Mouse (Mus musculus): ENCODE data around the gene Zswim9. TPM values are rescaled to one million over a fixed set of nuclear protein-coding genes. Genes with fewer than 3 reads are reported as not detected.

Zswim9 gene
- polyA plus RNA-seq, 2 experiments: 1.8 to 2.4 TPM

DNA sequence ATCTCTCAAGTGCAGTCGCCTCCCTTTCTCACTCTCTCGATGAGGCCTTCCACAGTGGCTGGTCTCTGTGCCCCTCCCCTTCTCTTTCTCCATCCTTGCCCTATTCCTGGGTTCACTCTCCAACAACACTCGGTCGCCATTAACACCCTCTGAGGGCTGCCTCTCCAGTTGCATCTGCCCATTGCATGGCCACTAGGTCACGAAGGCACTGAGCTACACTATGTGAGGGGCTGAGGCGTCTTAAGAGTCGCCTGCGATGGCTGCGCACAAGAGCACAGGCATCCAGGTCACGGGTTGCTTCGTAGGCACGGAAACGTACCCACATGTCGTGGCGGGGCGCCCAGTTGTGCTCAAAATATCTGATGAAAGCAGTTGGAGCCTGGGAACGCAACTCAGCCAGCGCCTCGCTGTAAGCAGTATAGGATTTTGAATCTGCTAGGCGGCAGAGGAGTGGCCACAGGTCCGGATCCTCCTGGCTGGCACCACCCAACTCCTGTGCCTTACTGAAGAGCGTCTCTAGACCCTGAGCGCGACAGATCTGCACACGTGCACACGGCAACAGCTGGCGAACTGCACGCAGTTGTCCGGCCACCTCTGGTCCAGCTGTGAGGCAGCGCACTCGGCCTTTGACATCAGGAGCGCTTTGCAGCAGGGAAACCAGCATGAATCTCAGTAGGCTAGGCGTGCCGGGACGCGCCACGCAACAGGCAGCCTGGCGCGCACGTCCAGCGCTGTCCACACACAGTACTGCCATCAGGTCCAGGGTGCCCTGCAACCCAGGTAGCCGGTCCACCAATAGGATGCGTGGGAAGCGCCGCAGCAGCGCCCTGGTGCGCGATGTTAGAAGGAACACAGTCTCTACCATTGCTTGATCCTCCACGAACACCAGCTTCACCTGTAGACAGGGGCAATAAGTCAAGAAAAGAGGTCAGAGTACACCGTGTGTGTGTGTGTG is 17.5 kb downstream of the Zswim9 start:
- no peak for ATAC-seq (ENCODE audit: insufficient read depth)
- no peak overlapping the region for H3K4me3 ChIP-seq (ENCODE audit: insufficient read depth in 1 of 2, low read depth in 2 of 2, low read length in 2 of 2)
- DNase-seq (ENCODE audit: low read depth in 3 of 3, low spot score in 3 of 3): no peak
- no peak overlapping the region for H3K4me2 ChIP-seq (ENCODE audit: low read depth)
- no peak for TF ChIP-seq CTCF (IDR thresholded peaks at IDR 0.05; ENCODE audit: low read depth)
- no peak for TF ChIP-seq EP300 (IDR thresholded peaks at IDR 0.05; ENCODE audit: low read depth)
- no peak overlapping the region for H3K27ac ChIP-seq
- H3K36me3 ChIP-seq (replicated peaks; ENCODE audit: control insufficient read depth, insufficient read depth, low read depth): no peaks in the 10 kb centered on the region
- H3K9ac ChIP-seq (replicated peaks): no peak overlapping the region
- no peaks in the 10 kb centered on the region for H3K4me1 ChIP-seq (replicated peaks; ENCODE audit: control insufficient read depth in 2 of 2, insufficient read depth in 2 of 2, low read length in 1 of 2)
- WGBS (ENCODE audit: insufficient replicate concordance): 44% methylated on average over 50 of the region's 50 CpGs
- no peaks in the 10 kb centered on the region for H3K27me3 ChIP-seq (ENCODE audit: control insufficient read depth, insufficient read depth, low read length)
- H3K9me3 ChIP-seq (ENCODE audit: control insufficient read depth, low read length): no peaks in the 10 kb centered on the region

DNA sequence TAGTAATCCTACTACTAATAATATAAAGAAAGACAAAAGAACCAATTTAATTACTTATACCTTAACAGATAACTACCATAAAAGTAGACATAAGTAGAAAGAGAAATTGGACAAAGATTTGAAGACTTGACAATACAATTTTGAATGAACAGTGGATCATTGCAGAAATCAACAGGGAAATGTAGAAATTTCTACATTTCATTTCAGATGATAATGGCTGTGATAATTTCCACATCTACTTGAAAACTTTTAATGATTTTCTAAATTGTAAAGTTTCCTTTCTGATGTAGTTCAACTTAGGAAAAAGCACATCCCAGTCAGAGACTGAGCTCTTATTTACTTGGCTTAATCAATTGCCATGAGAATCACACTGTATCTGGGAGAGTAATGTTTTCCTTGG is 65.8 kb downstream of the Zswim9 start, which contains the start of gene Vmn1r89:
Gene Vmn1r89 (plus strand): TSS at position 301 of the 400 bp plus-strand sequence.
- H3K4me3 ChIP-seq (ENCODE audit: insufficient read depth in 1 of 2, low read depth in 2 of 2, low read length in 2 of 2): no peak within 1 kb of the TSS
- ATAC-seq (ENCODE audit: insufficient read depth) (no peak), DNase-seq (ENCODE audit: low read depth in 3 of 3, low spot score in 3 of 3) (no peak)
- no peaks in the 10 kb centered on the region for H3K4me1 ChIP-seq (replicated peaks; ENCODE audit: control insufficient read depth in 2 of 2, insufficient read depth in 2 of 2, low read length in 1 of 2)
- H3K4me2 ChIP-seq (ENCODE audit: low read depth): no peak within 1 kb of the TSS
- TF ChIP-seq EP300 (IDR thresholded peaks at IDR 0.05; ENCODE audit: low read depth): no peak
- no peak for TF ChIP-seq CTCF (IDR thresholded peaks at IDR 0.05; ENCODE audit: low read depth)
- no peak within 1 kb of the TSS for H3K9ac ChIP-seq (replicated peaks)
- H3K27ac ChIP-seq: no peak within 1 kb of the TSS
- no peaks in the 10 kb centered on the region for H3K27me3 ChIP-seq (ENCODE audit: control insufficient read depth, insufficient read depth, low read length)
- no peaks in the 10 kb centered on the region for H3K9me3 ChIP-seq (ENCODE audit: control insufficient read depth, low read length)
- H3K36me3 ChIP-seq (replicated peaks; ENCODE audit: control insufficient read depth, insufficient read depth, low read depth): no peaks in the 10 kb centered on the region

Other genes with a start within 250 kb of the Zswim9 start
- 42.5 and 92.3 TPM in 2 replicates for gene Chmp2a, start 243.9 kb downstream of the Zswim9 start, polyA plus RNA-seq (2012; rRNA removed)
- 133 and 136 TPM in 2 replicates for gene Chmp2a, start 243.9 kb downstream of the Zswim9 start, polyA plus RNA-seq (2014; fragmentation: Nextera tagmentation; extraction: Ambion mirVana)
- gene Ube2m, start 240.4 kb downstream of the Zswim9 start, polyA plus RNA-seq (2012; rRNA removed): 89.9 and 100 TPM in 2 replicates
- 80.7 and 92.2 TPM in 2 replicates for gene Ube2m, start 240.4 kb downstream of the Zswim9 start, polyA plus RNA-seq (2014; fragmentation: Nextera tagmentation; extraction: Ambion mirVana)
- 0.54 and 0.80 TPM in 2 replicates for gene Mzf1, start 224.0 kb downstream of the Zswim9 start, polyA plus RNA-seq (2012; rRNA removed)
- 0.14 and 0.27 TPM in 2 replicates for gene Mzf1, start 224.0 kb downstream of the Zswim9 start, polyA plus RNA-seq (2014; fragmentation: Nextera tagmentation; extraction: Ambion mirVana)
- not detected in 2 replicates for gene Vmn1r85, start 183.5 kb downstream of the Zswim9 start, polyA plus RNA-seq (2012; rRNA removed)
- gene Vmn1r85, start 183.5 kb downstream of the Zswim9 start, polyA plus RNA-seq (2014; fragmentation: Nextera tagmentation; extraction: Ambion mirVana): not detected in 2 replicates
- gene Vmn1r86, start 158.8 kb downstream of the Zswim9 start, polyA plus RNA-seq (2012; rRNA removed): not detected in 2 replicates
- not detected in 2 replicates for gene Vmn1r86, start 158.8 kb downstream of the Zswim9 start, polyA plus RNA-seq (2014; fragmentation: Nextera tagmentation; extraction: Ambion mirVana)
- gene Vmn1r87, start 138.6 kb downstream of the Zswim9 start, polyA plus RNA-seq (2012; rRNA removed): not detected in 2 replicates
- not detected in 2 replicates for gene Vmn1r87, start 138.6 kb downstream of the Zswim9 start, polyA plus RNA-seq (2014; fragmentation: Nextera tagmentation; extraction: Ambion mirVana)
- gene Vmn1r88, start 119.2 kb downstream of the Zswim9 start, polyA plus RNA-seq (2012; rRNA removed): not detected in 2 replicates
- 0.03 TPM in 1 of 2 replicates, not detected in the other for gene Vmn1r88, start 119.2 kb downstream of the Zswim9 start, polyA plus RNA-seq (2014; fragmentation: Nextera tagmentation; extraction: Ambion mirVana)
- not detected in 2 replicates for gene Vmn1r89, start 65.7 kb downstream of the Zswim9 start, polyA plus RNA-seq (2012; rRNA removed)
- gene Vmn1r89, start 65.7 kb downstream of the Zswim9 start, polyA plus RNA-seq (2014; fragmentation: Nextera tagmentation; extraction: Ambion mirVana): not detected in 2 replicates
- 46.1 and 70.0 TPM in 2 replicates for gene Lig1, start 1.4 kb downstream of the Zswim9 start, polyA plus RNA-seq (2012; rRNA removed)
- 117 and 133 TPM in 2 replicates for gene Lig1, start 1.4 kb downstream of the Zswim9 start, polyA plus RNA-seq (2014; fragmentation: Nextera tagmentation; extraction: Ambion mirVana)
- gene Pla2g4c, start 45.9 kb upstream of the Zswim9 start, polyA plus RNA-seq (2012; rRNA removed): 1.6 and 1.8 TPM in 2 replicates
- 1.4 and 1.7 TPM in 2 replicates for gene Pla2g4c, start 45.9 kb upstream of the Zswim9 start, polyA plus RNA-seq (2014; fragmentation: Nextera tagmentation; extraction: Ambion mirVana)
- 0.03 and 0.06 TPM in 2 replicates for gene Cabp5, start 119.4 kb upstream of the Zswim9 start, polyA plus RNA-seq (2012; rRNA removed)
- gene Cabp5, start 119.4 kb upstream of the Zswim9 start, polyA plus RNA-seq (2014; fragmentation: Nextera tagmentation; extraction: Ambion mirVana): not detected in 2 replicates
- gene Bsph1, start 172.1 kb upstream of the Zswim9 start, polyA plus RNA-seq (2012; rRNA removed): not detected in 2 replicates
- gene Bsph1, start 172.1 kb upstream of the Zswim9 start, polyA plus RNA-seq (2014; fragmentation: Nextera tagmentation; extraction: Ambion mirVana): not detected in 2 replicates

Measured in liver, embryonic 14.5 days (tissue).